Mouse (Mus musculus) hindbrain, embryonic 10.5 days (tissue): Measurements from ENCODE around the gene Akap7. TPM values are rescaled to one million over a fixed set of nuclear protein-coding genes. Genes with fewer than 3 reads are reported as not detected.

Source experiments
- DNase-seq: peaks from one replicate; pipeline ENCODE4 v3.0.0-alpha.2; 2017; ENCODE audit warnings: low spot score
- H3K27ac ChIP-seq: fragments of 300-500 bp; sonication (generic); 2 replicates; pipeline ENCODE4 v1.5.1; 2016; ENCODE audit warnings: mild to moderate bottlenecking, moderate library complexity
- H3K27me3 ChIP-seq: fragments of 300-500 bp; sonication (generic); 2 replicates; pipeline ENCODE4 v1.6.1; 2016; ENCODE audit warnings: mild to moderate bottlenecking; ENCODE audit not compliant: poor library complexity, insufficient read depth, severe bottlenecking
- H3K36me3 ChIP-seq: fragments of 300-500 bp; sonication (generic); 2 replicates; pipeline ENCODE4 v1.6.1; 2016; ENCODE audit warnings: mild to moderate bottlenecking, moderate library complexity
- H3K4me1 ChIP-seq: fragments of 300-500 bp; sonication (generic); replicated peaks from 2 replicates; pipeline ENCODE4 v1.6.1; 2016; ENCODE audit warnings: mild to moderate bottlenecking
- H3K4me3 ChIP-seq: fragments of 300-500 bp; sonication (generic); 2 replicates; pipeline ENCODE4 v1.5.1; 2016; ENCODE audit warnings: mild to moderate bottlenecking, moderate library complexity
- H3K9me3 ChIP-seq: fragments of 300-500 bp; sonication (generic); 2 replicates; pipeline ENCODE4 v1.6.1; 2016; ENCODE audit warnings: mild to moderate bottlenecking, moderate library complexity
- WGBS: fragments of 180-500 bp; shearing (Covaris S2); methylation state at CpG from one replicate; pipeline ENCODE4 v1.1.7; 2016; 5-methylcytosine and 5-hydroxymethylcytosine counted together
- polyA plus RNA-seq: library from polyadenylated mRNA; unstranded; fragments of >200 nt; fragmentation: Nextera tagmentation; extraction: Ambion mirVana; gene quantifications from 2 replicates; pipeline ENCODE4 v1.2.1, GENCODE M21; 2016

The Akap7 gene
- polyA plus RNA-seq, 1 experiment from 2014 or later, result 16.3 TPM

GRCm38 (mm10) chr10:25232700-25233099 lies 75.0 kb downstream of the Akap7 start:
- Histone ChIP-seq H3K9me3 (no peaks in the 10 kb centered on the region), H3K36me3 (no peaks in the 10 kb centered on the region), H3K27ac (no peak overlapping the region), H3K4me3 (no peak overlapping the region), H3K4me1 (0 out of 2 replicates have a peak, but pooled peaks cover 5% of the 10 kb centered on the region), H3K27me3 (no peaks in the 10 kb centered on the region)
- 82% methylated on average over 3 of the region's 3 CpGs for WGBS
- no peak for DNase-seq

GRCm38 (mm10) chr10:25231358-25231757 lies 76.3 kb downstream of the Akap7 start:
- Histone ChIP-seq H3K27ac (no peak overlapping the region), H3K36me3 (no peaks in the 10 kb centered on the region), H3K27me3 (no peaks in the 10 kb centered on the region), H3K4me3 (no peak overlapping the region), H3K4me1 (0 out of 2 replicates have a peak, but pooled peaks cover 5% of the 10 kb centered on the region), H3K9me3 (no peaks in the 10 kb centered on the region)
- no peak for DNase-seq
- WGBS, result 49% methylated on average over 5 of the region's 5 CpGs

GRCm38 (mm10) chr10:25224371-25224770 lies 83.3 kb downstream of the Akap7 start:
- Histone ChIP-seq H3K4me3 (no peak overlapping the region), H3K9me3 (no peaks in the 10 kb centered on the region), H3K27ac (no peak overlapping the region), H3K4me1 (0 out of 2 replicates have a peak, but pooled peaks cover 3% of the 10 kb centered on the region), H3K27me3 (no peaks in the 10 kb centered on the region), H3K36me3 (no peaks in the 10 kb centered on the region)
- 84% methylated on average over 5 of the region's 5 CpGs for whole genome bisulfite sequencing
- DNase-seq, result no peak

GRCm38 (mm10) chr10:25220754-25221153 lies 86.9 kb downstream of the Akap7 start:
- 0 out of 2 replicates have a peak, but pooled peaks cover 3% of the 10 kb centered on the region for H3K4me1 ChIP-seq
- no peak overlapping the region for H3K4me3 ChIP-seq
- H3K27me3 ChIP-seq, result no peaks in the 10 kb centered on the region
- no peaks in the 10 kb centered on the region for H3K36me3 ChIP-seq
- H3K9me3 ChIP-seq, result no peaks in the 10 kb centered on the region
- 94% methylated on average over 3 of the region's 3 CpGs for WGBS
- H3K27ac ChIP-seq, result no peak overlapping the region
- no peak for DNase-seq

- WGBS, result 74% methylated on average over 15 of the region's 15 CpGs
- DNase-seq, result no peak
Measured at GRCm38 (mm10) chr10:25219901-25220495, 87.7 kb downstream of the Akap7 start.

GRCm38 (mm10) chr10:25219220-25219628 lies 88.4 kb downstream of the Akap7 start:
- WGBS, result 20% methylated on average over 7 of the region's 7 CpGs
- DNase-seq, result peak; percentile 73
- no peak overlapping the region for H3K27ac ChIP-seq
- H3K4me3 ChIP-seq, result 0 out of 2 replicates have a peak overlapping the region, but pooled peaks have one; percentile 12
- H3K9me3 ChIP-seq, result no peaks in the 10 kb centered on the region
- no peaks in the 10 kb centered on the region for H3K27me3 ChIP-seq
- H3K4me1 ChIP-seq, result no peaks in the 10 kb centered on the region
- H3K36me3 ChIP-seq, result no peaks in the 10 kb centered on the region

More at GRCm38 (mm10) chr10:25219901-25220495, 87.7 kb downstream of the Akap7 start:
- Histone ChIP-seq H3K27ac (no peak overlapping the region), H3K27me3 (no peaks in the 10 kb centered on the region), H3K4me3 (no peak overlapping the region), H3K9me3 (no peaks in the 10 kb centered on the region), H3K4me1 (0 out of 2 replicates have a peak, but pooled peaks cover 3% of the 10 kb centered on the region), H3K36me3 (no peaks in the 10 kb centered on the region)

- no peak overlapping the region for H3K27ac ChIP-seq
- no peaks in the 10 kb centered on the region for H3K36me3 ChIP-seq
- no peak overlapping the region for H3K4me3 ChIP-seq
- no peaks in the 10 kb centered on the region for H3K4me1 ChIP-seq
- H3K27me3 ChIP-seq, result no peaks in the 10 kb centered on the region
- no peak for DNase-seq
- H3K9me3 ChIP-seq, result no peaks in the 10 kb centered on the region
- WGBS, result 73% methylated on average over 7 of the region's 7 CpGs
Measured at GRCm38 (mm10) chr10:25218746-25219145, 88.9 kb downstream of the Akap7 start.

GRCm38 (mm10) chr10:25215977-25216376 lies 91.7 kb downstream of the Akap7 start:
- no peak for DNase-seq
- no peaks in the 10 kb centered on the region for H3K27me3 ChIP-seq
- WGBS, result 83% methylated on average over 3 of the region's 3 CpGs
- no peaks in the 10 kb centered on the region for H3K4me1 ChIP-seq
- no peaks in the 10 kb centered on the region for H3K9me3 ChIP-seq
- H3K27ac ChIP-seq, result no peak overlapping the region
- H3K36me3 ChIP-seq, result no peaks in the 10 kb centered on the region
- no peak overlapping the region for H3K4me3 ChIP-seq

- 80% methylated on average over 4 of the region's 4 CpGs for WGBS
- Histone ChIP-seq H3K4me3 (no peak overlapping the region), H3K36me3 (no peaks in the 10 kb centered on the region), H3K27ac (no peak overlapping the region), H3K4me1 (peaks cover 1% of the 10 kb centered on the region), H3K27me3 (no peaks in the 10 kb centered on the region), H3K9me3 (no peaks in the 10 kb centered on the region)
- DNase-seq, result no peak
Measured at GRCm38 (mm10) chr10:25213716-25214115, 94.0 kb downstream of the Akap7 start.

GRCm38 (mm10) chr10:25208619-25209018 lies 99.1 kb downstream of the Akap7 start:
- DNase-seq, result no peak
- Histone ChIP-seq H3K27me3 (no peaks in the 10 kb centered on the region), H3K36me3 (no peaks in the 10 kb centered on the region), H3K4me3 (no peak overlapping the region), H3K9me3 (no peaks in the 10 kb centered on the region), H3K27ac (0 out of 2 replicates have a peak overlapping the region, but pooled peaks have one; percentile 35), H3K4me1 (peaks cover 13% of the 10 kb centered on the region)
- WGBS, result 54% methylated on average over 7 of the region's 7 CpGs

- H3K4me1 ChIP-seq, result peaks cover 13% of the 10 kb centered on the region
- no peak overlapping the region for H3K27ac ChIP-seq
- no peaks in the 10 kb centered on the region for H3K9me3 ChIP-seq
- H3K27me3 ChIP-seq, result no peaks in the 10 kb centered on the region
- DNase-seq, result no peak
- no peaks in the 10 kb centered on the region for H3K36me3 ChIP-seq
- no peak overlapping the region for H3K4me3 ChIP-seq
- 35% methylated on average over 6 of the region's 6 CpGs for WGBS
Measured at GRCm38 (mm10) chr10:25207866-25208265, 99.8 kb downstream of the Akap7 start.

- WGBS, result 87% methylated on average over 7 of the region's 7 CpGs
- Histone ChIP-seq H3K4me3 (no peak overlapping the region), H3K27ac (no peak overlapping the region), H3K27me3 (peaks cover 17% of the 10 kb centered on the region), H3K4me1 (peaks cover 9% of the 10 kb centered on the region), H3K9me3 (no peaks in the 10 kb centered on the region), H3K36me3 (no peaks in the 10 kb centered on the region)
- DNase-seq, result no peak
Measured at GRCm38 (mm10) chr10:25200691-25201090, 107.0 kb downstream of the Akap7 start.

GRCm38 (mm10) chr10:25199510-25200353 lies 107.9 kb downstream of the Akap7 start:
- Histone ChIP-seq H3K4me1 (peaks cover 9% of the 10 kb centered on the region), H3K9me3 (no peaks in the 10 kb centered on the region), H3K27ac (peak overlapping the region; percentile 82), H3K36me3 (no peaks in the 10 kb centered on the region), H3K4me3 (peak overlapping the region; percentile 54), H3K27me3 (peaks cover 17% of the 10 kb centered on the region)
- 17% methylated on average over 32 of the region's 32 CpGs for WGBS
- peak; percentile 64 for DNase-seq
